Mouse (Mus musculus) frontal cortex, adult 2 months (tissue): ENCODE data around the gene Dnah3. TPM values are rescaled to one million over a fixed set of nuclear protein-coding genes. Genes with fewer than 3 reads are reported as not detected.

Source experiments
- DNase-seq, 2 experiments: peaks; one replicate each; pipeline ENCODE4 v3.0.0; 2022; ENCODE audit warnings: low spot score in 1 of 2; ENCODE audit errors: extremely low spot score in 1 of 2
- polyA plus RNA-seq: library from polyadenylated mRNA; depleted of rRNA; stranded (reverse); fragments of >200 nt; gene quantifications from 2 replicates; pipeline ENCODE4 v1.2.3, GENCODE M21; 2012

Gene Dnah3
- polyA plus RNA-seq, 1 experiment = 0.02 TPM

DNA sequence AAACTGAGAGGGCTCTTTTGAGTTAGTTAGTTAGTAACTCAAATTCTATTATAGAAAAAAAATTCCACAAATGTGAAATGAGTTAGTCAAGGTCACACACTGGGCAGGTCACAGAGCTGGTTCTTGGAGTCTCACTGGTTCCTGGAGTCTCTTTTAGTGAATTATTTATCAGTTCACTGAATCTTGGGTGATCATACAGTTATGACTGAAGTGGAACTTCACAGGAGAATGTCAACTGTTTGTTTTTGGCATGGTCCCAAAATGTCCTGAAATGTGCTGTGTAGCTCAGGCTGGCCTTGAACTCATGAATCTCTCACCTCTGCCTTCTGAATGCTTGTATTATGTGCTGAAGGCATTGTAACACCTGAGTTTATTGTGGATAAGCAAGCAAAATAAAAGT, 137.7 kb downstream of the Dnah3 start:
- DNase-seq = no peak

DNA sequence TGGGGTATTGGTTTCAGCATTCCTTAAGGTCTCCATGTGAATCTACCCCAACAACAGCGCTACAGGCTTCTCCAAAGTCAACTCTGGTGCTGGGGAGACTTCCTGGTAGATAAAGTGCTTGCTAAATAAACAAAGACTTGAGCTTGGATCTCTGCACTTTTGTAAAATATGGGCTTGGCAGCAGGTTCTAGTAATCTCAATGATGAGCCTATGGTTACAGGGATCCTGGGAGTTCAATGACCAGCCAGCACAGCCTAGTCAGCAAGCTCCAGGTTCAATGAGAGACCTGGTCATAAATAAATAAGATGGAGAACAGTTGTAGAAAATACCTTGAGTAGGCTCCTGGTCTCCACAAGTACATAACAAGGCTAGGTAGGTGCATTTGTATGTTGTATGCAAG, 141.0 kb downstream of the Dnah3 start:
- DNase-seq = no peak

DNA sequence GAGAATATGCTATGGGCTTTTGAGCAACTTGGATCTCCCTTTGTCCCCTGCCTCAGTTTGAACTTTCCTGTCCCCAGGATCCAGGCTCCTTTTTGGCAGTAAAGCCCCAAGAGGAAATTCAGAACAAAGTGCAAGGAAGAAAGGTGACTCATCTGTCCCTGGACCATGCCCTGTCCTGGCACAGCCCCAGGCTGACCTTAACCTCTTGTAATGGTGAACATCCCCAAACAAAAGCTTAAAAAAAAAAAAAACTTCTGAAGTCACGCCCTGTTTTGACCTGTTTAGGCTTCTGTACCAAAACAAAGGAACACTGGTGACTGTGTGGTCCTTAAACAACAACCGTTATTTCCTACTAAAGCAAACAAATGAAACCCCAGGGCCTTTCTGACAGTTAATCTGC, 153.5 kb downstream of the Dnah3 start:
- DNase-seq = no peak

DNA sequence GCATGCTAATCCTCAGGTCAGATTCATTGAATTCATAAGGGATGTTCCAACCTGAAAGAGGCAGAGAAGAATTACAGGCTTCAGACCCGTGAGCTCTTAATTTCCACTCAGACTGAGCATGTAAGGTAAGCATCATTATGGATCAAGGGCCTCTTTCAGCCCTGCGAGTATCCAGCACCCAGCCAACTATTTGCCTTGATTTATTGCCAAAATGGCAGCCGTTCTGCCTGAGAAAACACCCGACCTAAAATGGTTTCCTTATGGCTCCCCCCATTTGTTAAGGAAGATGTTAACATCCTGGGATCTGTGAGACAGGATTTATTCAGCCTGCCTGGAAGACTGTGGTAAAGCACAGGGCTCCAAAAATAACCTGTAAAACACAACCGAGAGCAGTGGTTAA, 158.0 kb downstream of the Dnah3 start:
- no peak for DNase-seq

DNA sequence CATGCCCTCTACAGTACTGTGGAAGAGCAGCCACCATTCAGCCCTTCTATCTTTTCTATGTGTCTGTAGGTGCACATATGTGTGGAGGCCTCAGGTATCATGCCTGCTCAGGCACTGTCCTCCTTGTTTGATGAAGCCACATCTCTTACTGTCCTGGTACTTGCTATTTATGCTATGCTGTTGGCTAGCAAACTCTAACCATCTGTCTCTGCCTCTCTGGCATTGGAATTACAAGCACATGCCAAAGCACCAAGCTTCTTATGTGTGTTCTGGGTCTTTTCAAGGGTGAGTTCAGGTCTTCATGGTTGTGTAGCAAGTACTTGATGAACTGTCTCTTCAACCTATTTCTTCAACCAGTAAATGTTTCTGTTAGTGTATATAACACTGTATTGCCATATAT, 158.8 kb downstream of the Dnah3 start:
- DNase-seq = no peak

DNA sequence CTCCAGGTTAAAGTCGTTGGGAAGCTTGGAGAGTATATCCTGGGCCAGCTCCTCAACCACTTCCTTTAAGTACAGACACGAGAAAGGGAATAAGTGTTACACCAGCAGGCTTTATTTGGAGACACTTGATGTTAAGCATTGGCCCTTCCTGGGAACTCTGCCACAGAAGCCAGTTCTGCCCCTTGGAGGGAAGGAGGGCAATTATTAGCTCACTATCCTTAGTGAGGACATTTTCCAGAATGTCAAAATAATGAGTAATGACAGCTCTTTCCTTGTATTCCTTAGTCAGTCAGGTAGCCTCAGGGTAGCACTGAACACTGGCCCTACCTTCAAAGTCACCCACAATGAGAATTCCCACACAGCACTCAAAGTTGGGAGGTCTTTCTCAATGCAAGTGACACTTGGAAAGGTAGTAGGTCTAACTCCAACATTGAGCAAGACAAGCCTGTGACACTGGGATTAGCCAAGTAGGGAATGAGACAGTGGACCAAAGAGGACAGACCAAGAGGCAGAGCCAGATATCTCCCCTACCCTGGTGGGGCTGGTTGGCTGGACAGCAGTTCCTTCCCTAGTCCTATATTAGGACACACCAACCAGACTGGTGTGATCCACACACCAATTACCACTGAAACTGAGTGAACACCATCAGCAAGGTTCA, 166.2 kb downstream of the Dnah3 start:
- no peak for DNase-seq

DNA sequence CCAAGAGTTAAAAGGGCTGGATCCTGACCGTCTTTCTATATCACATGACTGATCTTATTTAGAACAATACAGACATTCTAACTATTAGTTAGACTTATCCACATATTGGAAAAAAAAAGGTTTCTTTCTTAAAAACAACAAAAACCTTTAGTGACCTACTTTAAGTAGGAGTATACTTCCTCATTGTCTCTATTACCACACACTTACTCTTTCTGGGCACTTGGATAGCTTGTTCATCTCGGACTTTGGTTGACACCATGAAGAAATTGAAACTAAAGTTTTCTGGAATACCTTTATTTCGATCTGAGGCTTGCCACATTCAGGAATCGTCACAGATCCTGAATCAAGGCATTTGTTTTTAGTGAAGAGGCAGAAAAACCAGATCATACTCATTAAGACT, 174.0 kb downstream of the Dnah3 start:
- no peak for DNase-seq

DNA sequence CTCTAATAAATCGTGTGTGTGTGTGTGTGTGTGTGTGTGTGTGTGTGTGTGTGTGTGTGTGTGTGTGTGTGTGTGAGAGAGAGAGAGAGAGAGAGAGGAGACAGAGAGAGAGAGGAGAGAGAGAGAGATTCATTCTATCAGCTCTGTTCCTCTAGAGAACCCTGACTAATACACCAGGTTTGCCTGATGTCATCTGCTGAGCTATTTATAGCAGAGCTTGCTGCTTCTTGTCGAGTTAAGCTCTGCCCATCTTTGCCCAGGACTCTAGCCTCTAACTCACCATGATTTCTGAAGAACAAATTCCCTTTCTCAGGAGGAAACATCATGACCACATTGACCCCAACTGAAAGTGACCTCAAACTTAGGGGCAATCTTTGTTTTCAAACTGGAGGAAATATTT, 174.6 kb downstream of the Dnah3 start:
- DNase-seq = peak in 1 of 2 experiments; percentile 12

DNA sequence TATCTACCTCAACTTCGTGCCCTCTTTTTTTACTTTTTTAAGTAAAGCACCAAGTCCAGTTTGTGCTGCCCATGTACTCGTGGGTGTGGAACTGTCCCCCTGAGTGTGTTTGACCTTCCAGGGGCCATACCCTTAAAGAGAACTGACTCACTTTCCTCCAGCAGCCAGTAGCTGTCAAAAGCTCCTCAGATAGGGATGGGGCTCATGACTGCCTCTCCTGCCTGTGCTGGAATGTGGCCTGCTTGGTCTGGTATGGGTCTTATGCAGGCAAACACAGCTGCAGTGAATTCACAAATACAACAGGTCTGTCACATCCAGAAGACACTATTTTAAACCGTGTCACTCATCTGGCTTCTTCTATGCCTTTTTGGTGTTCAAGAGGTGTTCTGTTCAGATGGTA, 183.4 kb downstream of the Dnah3 start:
- no peak for DNase-seq

DNA sequence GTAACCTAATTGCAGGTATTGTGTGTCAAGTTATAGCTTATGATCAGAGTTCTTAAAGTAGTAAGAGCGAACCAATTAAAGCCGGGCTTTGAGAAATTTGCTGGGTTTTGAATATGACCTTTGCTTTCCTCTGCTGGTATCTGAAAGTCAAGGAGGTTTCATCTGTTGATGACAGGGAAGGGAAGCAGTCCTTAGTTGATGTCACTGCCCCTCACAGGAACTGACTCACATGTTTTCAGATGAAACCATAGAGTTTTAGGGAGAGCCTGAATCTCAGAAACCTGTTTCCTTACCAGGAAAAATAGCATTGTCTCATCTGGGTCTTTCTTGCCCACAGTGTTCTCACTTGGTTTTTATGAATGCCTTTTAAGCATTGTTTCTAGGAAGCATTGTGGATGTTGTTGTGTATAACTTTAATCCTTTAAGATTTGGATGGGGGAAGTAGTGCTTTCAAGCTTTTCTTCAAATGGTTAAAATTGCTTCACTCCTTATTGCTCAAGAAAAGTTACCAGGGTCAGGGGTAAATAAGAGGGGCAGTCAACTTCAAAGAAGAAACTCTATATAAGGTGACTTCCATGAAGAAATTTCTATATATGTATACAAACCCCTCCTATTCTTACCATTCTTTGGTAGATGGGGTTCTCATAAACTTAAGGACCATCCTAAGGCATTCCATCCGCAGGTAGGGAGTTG, 188.4 kb downstream of the Dnah3 start:
- DNase-seq = no peak

DNA sequence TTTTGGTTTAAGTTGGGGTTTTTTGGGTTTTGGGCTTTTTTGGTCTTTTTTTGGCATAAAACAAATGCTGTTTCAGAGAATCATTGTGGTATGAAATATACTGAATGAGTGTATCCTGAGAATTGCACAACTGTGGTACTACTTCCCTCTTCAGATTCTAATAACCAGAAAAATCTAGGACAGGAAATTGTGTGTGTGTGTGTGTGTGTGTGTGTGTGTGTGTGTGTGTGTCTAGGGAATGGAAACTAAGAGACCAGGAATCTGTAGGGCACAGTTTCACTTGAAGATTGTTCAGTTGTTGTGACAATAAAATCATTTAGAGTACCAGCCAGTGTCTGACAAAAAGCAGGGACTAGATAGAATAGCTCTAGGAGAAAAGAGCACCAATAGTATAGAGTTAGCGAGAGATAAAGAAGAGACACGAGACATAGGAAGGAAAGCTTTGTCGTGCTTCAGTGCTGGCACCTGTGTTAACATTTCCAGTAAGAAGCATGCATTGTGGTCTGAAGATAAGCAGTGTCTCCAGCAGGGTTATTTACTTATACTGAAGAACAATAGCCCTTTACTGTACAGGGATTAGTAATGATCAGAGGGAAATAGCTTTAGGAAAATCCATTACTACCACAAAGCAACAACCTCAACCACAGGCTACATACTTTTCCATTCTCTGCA, 195.6 kb downstream of the Dnah3 start:
- no peak for DNase-seq

DNA sequence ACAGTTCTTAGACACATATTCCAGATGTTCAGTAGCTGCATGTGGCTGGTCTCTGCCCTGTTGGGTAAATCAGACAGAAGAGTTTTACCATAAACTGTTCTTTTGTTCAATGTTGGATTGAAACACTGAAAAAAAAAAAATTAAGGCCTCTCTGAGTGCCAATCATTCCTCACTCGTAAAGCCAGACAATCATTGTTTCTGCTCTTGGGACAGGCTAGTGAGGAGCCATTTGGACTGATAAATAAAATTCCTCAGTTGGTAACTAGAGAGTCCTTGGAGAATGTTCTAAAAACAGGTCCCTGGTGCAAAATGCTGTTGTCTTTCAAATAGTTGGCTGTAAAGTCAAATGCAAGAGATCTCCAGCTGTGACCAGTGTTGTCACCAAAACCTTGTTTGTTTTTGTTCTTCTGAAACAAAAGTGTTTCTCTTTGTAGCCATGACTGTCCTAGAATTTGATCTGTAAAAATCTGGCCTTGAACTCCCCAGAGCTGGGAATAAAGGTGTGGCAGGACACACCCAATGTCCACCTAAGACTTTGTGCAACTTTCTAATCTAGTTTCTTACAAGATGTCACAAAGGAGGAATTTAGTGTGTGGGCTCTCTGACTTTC, 196.7 kb downstream of the Dnah3 start:
- no peak for DNase-seq

DNA sequence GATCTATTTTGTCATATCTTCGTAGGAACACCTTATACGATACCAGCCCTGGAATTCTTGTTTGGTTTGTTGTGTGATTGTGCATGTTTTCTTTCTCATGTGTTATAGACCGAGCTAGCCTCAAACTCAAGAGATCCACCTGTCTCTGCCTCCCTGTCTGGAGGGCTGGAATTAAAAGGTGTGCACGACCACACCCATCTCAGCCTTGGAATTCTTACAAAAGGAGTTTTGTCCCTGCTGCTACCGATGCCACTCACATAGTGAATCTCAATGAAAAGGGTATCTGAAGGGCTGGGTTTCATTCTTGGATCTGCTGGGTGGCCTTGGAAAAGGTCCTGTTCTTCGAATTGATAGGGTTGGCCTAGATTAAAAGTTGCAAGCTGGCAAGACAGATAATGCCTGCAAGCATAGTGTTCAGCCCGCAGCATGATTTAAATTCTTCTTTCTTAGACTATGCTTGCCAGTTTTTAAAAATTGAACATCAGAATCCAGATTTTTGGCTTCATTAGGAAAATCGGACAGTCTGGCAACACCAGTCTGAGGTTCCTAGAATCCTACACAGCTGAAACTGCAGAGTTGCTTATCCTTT, 197.5 kb downstream of the Dnah3 start:
- no peak for DNase-seq

DNA sequence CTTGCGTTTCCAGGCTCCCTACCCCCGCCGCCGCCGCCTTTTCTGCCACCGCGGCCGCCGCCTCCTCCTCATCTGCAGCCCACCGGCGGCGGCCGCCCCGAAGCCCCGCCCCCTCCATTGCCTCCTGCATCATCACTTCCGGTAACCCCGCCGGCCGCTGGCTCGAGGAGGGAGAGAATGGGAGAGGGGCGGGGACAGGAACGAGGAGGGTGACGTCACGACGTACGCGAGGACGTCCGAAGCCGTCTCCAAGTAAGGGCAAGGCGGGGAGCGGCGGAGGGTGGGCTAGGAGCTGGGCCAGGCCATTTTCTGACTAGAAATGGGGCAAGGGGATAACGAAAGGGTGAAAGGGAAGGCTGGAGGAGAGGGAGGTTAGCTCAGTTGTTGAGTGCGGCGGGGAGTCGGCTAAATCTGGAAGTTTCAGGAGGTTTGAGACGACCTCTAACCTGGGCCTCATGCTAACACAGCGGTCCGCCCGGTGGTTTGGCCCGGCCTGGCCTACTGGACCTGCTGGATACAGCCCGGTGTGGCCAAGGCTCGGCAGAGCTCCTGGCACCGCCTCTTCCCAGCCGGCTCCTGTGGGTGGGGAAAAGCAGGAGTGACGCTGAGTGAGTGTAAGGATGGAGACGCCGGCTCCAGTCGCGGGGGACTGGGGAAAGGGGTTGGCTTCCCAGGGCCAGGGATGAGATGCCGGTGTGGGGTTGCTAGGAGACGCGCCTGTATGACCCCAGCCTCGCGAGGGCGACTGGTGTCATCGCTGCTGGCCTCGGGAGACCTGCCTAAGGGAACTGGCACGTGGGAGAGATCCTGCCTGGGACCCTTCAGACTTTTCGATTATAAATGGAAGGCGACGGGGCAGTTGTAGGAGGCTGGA, 199.2 kb downstream of the Dnah3 start, which contains the start of the genes Lyrm1 and Dcun1d3:
Gene Lyrm1, plus strand, starts transcription at position 223 of the 874 bp plus-strand sequence.
Gene Dcun1d3, minus strand, starts transcription at position 660 of the 874 bp plus-strand sequence.
- DNase-seq = peak; percentile 95 to 98

DNA sequence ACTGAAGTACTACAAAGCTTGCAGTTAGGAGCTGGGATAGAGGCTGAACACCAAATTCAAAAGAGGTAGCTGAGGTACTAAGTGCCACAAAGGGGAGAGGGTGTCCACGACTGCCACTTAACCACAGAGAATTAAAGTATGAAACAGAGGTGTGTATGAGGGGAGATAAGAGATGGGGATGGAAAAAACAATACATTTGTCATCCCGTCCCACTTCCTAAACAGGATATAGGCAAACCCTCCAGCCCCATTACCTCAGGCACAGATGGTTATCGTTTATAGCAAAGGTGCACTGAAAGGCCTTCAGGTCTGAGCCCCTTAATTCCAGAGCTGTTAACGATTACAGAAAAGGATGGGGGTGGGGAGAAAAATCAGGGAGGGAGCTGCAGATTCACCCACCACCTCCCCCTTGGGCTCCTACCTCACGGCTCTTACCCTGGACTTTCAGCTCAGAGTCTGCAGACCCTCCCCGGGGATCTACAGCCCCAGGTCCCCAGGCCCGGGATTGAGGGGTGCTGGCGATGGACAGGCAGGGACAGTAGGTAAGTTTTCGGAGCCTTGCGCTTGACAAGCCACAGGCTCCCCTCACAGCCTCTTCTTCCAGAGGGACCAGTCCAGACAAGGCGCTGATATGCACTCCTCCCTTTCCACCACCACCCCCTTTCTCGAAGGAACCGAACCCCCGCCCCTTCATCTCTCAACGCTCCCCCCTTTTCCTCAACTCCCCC, 200.1 kb downstream of the Dnah3 start:
- no peak for DNase-seq

DNA sequence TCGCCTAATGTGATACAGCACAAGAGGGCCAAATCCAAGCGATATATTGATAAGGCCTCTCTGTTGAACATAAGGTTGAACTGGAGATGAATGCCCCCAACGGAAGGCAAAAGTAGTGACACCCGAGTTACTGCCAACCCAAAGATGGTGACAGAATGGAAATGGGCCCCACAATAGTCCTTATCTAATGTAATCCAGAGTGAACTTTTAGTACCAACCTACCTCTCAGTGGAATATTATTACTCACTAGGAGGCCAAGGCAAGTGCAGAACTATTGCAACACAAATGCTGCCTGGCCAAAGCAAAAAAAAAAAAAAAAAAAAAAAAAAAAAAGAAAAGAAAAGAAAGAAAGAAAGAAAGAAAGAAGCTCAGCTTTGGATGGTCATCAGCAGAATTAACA, 202.3 kb downstream of the Dnah3 start:
- no peak for DNase-seq

DNA sequence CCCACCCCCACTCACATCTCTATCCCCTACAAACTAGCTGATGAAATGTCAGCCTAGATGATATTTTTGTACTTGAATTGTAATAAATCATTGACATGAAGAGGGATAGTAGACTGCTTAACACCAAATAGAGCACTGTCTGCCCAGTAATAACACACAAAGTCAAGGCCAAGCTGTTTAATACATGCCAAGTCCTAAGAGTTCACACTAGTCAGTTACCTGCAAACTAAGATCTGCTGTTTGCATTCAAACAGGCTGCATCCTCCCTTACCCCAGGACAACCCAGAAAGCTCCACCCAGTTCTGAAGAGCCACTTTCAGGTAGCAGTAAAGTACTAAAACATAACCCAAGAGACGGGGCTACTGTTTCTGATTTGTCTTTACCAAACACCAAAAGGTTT, 202.9 kb downstream of the Dnah3 start:
- no peak for DNase-seq

DNA sequence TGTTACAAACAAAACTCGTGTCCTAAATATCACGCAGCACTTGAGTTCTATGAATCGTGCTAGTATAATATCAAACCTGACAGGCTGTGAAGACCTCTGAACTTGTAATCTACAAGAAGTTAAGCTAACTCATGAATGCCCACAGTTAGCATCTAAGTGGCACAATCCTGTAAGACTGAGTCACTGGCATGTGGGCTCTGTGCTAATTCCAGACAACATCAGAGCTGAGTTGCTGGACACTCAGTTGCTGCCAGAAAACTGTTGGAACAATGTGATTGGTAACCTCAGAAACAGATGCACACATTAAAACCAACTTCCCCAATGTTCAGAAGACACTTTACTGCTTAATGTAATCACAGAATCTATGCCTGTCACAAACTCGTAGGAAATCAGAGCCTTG, 207.2 kb downstream of the Dnah3 start:
- DNase-seq = peak in 1 of 2 experiments; percentile 8

DNA sequence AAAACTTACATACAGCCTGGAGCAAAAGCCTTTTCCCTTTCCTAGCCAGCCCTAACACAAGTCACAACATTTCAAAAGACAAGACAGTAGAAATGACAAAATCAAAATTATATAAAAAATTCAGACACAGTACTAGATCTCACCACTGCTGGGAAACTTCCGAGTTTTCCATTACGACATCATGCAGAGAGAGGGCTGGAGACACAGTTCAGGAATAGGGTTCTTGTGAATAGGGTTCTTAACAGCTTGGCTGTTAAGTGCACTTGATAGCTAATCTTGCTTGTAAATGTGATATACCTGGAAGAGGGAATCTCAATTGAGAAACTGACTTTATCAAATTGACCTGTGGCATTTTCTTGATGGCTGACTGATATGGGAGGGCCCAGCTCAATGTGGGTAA, 213.9 kb downstream of the Dnah3 start:
- DNase-seq = no peak
